Mouse (Mus musculus) adipocyte (in vitro differentiated cells): ENCODE results near the gene Astl.
"Not testable (repeated sequence)": the region's sequence is repeated elsewhere in the genome, so short reads cannot be mapped to it uniquely, and the experiment has no call there.

ENCODE experiments used
- DNase-seq: peaks from one replicate; pipeline ENCODE4 v3.0.0-alpha.2; 2016; ENCODE audit warnings: low spot score

Gene Astl

DNA sequence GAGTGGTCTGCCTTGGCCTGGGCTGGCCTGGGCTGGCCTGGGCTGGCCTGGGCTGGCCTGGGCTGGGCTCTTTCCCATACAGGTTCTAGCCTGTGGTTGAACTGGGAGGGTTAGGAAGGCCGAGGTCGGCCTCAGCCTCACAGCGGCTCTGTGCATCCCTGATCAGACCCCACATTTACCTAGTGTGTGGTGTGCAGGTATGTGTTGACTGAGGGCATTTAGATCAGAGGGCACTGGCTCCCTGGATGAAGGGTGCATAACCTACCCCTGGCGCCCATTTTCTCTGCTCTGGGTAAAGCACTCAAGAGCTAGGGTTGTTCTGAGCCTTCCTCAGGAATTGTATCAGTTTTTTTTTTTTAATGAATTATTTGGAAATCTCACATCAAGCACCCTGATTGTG is at the start of gene Astl:
TSS of gene Astl (plus strand) at position 224 of the 400 bp plus-strand sequence.
- DNase-seq, result no peak

DNA sequence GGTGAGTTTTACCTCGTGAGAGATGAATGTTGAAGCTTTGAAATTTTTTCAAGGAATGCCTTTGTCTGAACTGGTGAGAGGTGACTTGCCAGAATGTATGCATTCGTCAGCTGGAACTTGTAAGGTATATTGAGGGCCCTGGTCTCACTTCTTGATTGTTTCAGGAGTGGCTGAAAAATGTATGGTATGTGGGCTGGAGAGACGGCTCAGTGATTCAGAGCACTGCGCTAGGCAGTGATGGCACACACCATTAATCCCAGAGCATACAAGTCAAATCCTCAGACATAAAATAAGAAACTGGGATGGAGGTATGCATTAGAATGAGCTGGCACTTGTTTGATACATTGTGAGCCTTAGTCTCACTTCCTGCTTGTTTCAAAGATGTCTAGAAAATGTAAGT is 46.2 kb upstream of the Astl start:
- no peak for DNase-seq

GRCm38 (mm10) chr2:127297001-127297805 is 41.2 kb upstream of the Astl start:
- no peak for DNase-seq

DNA sequence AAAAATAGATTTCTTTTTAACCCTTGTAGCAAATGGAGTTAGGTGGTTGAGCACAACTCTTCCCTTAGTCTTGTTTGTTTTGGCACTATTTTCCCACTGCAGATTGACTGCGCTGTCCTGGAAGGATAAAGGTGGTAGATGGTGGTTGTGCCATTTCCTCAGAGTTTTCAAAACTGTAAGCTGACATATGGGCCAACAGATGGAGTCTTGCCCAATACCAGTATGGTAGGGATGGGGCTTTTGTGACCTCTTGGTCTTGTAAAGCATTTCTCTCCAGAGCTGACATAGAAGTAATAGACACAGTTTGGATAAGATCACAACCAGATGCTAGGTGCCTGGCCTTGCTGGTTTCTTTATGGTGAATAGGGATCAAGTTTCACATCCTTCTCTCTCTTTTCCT is 40.4 kb upstream of the Astl start:
- no peak for DNase-seq

DNA sequence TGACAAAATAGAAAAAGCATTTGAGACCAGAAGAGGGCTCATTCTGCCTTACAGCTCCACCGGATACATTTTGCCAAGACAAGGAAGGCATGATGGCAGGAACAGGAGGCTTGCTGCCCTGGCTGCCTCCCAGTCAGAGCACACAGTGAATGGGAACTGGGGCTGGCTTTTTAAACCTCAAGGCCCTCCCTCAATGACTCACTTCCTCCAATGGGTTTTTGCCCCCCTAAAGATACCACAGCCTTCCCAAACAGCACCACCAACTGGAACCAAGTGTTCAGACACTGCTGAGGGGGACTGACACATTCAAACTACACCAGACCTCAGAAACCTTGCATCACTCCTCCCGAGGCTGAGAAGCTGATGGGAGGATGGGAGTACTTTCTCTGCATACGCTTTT is 37.7 kb upstream of the Astl start:
- DNase-seq, result no peak

DNA sequence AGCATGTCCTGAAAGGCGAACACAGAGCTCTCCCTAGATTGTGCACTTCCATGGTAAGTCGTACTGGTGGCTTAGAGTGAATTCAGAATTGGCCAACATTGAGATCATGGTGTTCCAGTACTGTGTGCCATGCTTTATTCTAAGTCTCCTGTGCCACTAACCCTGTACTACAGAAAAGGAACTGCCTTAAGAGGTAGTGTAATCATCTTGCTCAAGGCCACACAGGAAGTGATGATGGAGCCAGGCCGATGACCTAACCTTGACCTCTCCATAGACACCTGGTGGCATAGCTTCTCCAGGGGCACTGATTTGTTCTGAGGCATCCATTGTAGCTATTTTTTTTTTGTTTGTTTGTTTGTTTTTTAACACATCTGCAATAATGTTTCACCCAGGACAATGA is 36.6 kb upstream of the Astl start:
- no peak for DNase-seq

DNA sequence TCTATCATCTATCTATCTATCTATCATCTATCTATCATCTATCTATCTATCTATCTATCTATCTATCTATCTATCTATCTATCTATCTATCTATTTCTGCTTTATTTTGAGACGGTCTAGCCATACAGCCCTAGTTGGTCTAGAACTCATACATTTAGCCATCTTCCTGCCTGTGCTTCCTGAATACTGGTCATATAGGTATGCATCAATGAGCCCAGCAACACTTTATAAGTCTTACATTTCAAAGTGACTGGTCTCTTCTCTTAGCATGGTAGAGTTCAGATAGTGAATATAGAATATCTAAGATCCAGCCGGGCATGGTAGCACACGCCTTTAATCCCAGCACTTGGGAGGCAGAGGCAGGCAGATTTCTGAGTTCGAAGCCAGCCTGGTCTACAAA is 34.2 kb upstream of the Astl start:
- not testable (repeated sequence) for DNase-seq

DNA sequence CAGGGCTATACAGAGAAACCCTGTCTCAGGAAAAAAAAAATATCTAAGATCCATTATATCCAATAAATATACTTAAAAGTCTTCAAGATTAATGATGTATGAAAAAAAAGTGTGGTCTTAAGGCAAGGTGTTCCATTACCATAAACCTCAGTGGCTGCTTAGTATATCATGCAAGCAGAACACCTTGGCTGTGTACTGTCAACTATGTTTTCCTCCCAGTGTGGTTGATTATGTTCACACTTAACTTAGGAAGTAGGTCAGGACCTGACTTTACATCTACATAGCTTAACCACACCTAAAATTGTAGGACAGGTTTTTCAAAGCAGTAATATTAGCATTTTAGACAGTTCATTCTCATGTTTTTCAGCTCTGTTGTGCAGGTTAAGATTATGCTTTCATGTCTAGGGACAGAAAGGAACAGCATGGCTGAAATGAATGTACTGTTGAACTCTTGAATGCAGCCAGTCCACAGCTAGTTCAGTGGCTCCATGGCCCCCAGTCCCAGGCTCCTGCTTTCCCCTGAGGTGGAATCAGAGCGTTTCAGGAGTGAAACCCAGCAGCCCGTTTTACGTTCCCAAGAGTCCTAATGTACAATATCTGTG is 33.7 kb upstream of the Astl start:
- no peak for DNase-seq

DNA sequence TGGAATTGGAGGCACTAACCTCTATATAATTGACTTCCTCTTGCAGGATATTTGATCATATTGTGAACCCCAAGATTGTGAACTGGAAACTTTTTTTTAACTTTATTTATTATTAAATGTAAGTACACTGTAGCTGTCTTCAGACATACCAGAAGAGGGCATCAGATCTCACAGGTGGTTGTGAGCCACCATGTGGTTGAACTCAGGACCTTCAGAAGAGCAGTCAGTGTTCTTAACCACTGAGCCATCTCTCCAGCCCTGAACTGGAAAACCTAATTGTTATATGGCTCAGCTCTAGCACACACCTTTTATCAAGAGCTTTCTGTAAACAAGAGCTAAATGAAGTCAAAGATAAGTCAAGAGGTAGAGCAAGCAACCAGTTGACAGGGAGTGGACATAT is 32.3 kb upstream of the Astl start:
- no peak for DNase-seq

DNA sequence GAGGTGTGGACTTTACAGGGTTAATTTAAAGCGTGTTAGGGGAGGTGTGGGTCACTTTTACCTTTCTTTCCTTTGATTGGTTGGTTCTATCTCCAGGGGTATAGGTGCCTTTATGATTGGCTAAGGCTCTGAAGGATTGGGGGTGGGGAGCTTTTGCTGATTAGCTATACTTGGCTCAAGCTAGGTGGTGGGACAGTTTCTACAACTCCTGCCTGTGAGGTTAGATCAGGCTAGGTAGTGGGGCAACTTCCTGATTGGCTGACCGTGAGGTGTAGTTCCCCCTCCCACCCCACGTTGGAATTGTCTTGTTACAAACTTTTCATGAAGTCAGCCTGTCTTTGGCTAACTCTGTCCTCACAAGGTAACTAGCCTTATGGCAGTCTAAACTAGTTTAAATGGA is 31.3 kb upstream of the Astl start:
- DNase-seq, result no peak

DNA sequence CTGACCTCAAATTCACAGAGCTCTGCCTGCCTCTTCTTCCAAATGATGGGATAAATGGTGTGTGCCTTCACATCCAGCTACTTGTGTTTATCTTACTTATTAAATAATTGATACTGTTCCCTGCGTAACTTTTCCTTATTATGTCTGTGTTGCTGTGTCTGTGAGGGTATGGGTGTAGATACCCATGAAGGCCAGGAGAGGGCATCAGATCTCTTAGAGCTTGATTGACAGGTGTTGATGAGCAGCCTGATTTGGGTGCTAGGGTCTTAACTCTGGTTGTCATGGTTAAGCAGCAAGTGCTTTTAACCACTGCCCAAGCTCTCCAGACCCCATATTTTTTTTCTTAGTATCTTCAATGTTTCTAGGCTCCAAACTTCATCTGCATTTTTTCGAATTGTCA is 29.8 kb upstream of the Astl start:
- no peak for DNase-seq

- DNase-seq, result no peak
Observed at GRCm38 (mm10) chr2:127310246-127310645, 28.2 kb upstream of the Astl start.

DNA sequence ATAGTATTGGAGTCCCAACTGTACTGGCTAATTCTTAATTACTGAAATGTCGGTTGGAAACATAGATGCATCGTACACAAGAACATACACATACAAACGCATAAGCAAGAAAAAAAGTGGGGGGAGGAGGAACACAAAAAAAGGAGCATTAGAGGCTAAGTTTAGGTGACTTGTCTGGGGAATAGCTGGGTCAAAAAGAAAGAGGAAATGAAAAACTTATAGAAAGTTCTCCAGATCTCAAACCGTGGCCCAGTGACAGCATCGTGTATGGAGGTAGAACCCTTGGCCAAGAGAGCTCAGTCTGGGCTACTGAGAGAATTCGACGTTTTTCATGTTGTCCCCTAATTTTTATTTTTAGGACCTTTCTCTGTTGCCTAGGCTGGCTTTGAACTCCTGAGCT is 27.8 kb upstream of the Astl start:
- no peak for DNase-seq

- DNase-seq, result no peak
Observed at GRCm38 (mm10) chr2:127311193-127311592, 27.2 kb upstream of the Astl start.

GRCm38 (mm10) chr2:127312801-127313200 is 25.6 kb upstream of the Astl start:
- no peak for DNase-seq

GRCm38 (mm10) chr2:127313878-127314277 is 24.6 kb upstream of the Astl start:
- no peak for DNase-seq

- DNase-seq, result no peak
Observed at GRCm38 (mm10) chr2:127314467-127315154, 23.8 kb upstream of the Astl start.

- no peak for DNase-seq
Observed at GRCm38 (mm10) chr2:127315155-127315470, 23.3 kb upstream of the Astl start.

DNA sequence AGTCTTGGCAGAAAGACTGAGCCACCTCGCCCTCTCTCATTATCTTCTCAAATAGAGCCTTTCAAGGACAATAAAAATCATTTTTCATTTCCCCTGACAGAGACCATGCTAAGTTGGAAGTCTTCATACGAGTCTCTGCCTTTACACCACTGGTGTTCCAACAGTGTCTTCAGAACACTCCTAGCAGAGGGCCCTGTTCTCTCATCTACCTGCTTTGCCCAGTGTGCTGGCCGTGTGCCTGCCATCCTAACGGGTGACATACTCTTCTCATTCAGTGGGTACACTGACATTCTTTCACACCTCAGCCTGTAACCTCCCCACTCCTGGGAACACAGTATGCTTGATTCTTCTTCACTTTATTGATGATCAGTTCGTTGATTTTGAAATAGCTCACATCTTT is 22.0 kb upstream of the Astl start:
- no peak for DNase-seq

DNA sequence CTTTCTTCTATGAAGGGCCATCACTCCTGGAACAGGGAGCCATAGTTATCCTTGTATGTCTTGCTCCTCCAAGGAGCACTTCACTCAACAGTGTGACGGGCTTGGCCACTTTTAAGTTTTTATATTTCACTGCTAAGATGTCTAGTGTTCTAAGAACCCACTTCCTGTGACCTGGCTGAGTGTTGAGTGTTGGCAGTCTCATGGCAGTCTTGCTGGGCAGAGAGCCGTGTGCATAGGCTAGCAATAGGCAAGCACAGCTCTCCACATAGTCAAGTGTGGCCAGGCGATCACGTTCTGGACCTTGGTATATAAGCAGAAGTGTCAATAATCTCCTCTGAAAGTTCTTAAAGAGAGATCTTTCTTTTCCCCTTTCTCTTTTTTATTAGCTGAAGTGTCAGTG is 20.3 kb upstream of the Astl start:
- DNase-seq, result no peak

DNA sequence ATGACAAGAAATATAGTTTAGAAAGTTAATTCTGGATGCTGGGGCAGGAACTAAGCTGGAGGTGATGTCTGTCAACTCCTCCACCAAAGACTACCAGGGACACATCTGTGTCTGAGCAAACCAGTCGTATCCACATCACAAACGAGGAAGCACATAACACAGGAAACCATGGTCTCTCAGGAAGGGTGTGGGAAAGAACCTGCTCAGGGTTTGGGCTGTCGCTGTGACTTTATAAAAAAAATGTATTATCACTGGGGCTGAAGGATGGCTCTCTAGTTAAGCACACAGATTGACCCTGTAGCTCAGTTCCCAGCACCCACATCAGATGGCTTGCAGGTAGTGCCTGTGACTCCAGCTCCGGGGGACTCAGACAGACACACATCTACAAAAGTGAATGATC is 19.4 kb upstream of the Astl start:
- no peak for DNase-seq

DNA sequence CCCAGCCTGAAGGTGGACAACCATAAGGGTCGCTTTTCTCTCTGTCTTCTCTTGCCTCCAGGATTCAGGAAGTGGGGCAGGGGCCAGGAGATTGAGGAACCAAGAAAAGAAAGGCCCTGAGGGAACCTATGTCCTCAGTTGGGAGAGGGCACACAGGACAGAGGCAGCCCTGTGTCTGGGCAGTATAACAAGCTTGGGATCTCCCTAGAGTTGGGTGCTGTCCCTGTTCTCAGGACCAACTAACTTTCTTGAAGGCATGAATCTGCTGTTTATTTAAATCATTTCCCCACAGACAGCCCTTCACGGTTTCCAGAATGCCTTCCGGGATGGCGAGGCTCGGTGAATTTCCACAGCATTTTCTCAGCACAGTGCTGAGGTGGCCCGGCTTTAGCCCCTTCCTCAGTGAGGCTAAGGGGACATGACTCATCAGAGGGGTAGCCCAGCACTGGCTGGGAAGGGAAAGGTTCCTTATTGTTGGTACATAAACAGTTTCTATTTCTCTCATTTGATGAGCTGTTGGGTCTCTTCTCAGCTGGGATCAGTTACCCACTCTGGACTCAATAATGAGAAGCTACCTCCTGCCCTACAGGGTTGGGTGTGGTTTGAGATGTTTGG is 15.7 kb upstream of the Astl start:
- DNase-seq, result no peak

DNA sequence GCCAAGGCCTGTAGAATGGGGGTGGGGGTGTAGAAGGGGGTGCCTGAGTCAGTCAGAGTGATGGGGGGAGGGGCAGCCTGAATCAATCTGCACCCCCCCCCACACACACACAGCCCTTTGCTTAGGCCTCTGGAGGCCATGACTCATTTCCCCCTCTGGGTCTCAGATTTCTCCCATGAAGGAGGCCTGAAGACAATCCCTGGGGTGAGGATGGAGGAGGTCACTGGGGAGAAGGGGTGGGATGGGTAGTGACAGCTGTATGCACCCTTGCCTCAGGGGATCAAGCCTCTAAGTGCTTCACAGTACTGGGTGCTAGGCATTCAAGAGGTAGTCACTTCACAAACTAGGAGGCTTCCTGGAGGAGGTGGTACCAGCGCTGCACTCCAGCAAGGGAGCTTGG is 14.8 kb upstream of the Astl start:
- DNase-seq, result no peak
